Mouse (Mus musculus): ENCODE data around the gene Olfr1148.

GRCm38 (mm10) chr2:87843693-87844092, 13.4 kb downstream of the Olfr1148 start, which contains the start of gene Olfr1150-ps1:
- TF ChIP-seq USF1 (IDR thresholded peaks at IDR 0.05; ENCODE audit: low read depth) (no peak), MAX (IDR thresholded peaks at IDR 0.05; ENCODE audit: low read depth) (no peak), POLR2A (IDR thresholded peaks at IDR 0.05; ENCODE audit: insufficient read length, low read depth) (no peak), SRF (IDR thresholded peaks at IDR 0.05; ENCODE audit: control insufficient read depth, insufficient read length, low read depth) (no peak), MYOD1 (IDR thresholded peaks at IDR 0.05; ENCODE audit: control insufficient read depth in 1 of 3, insufficient read length in 2 of 3, low read depth in 2 of 3) (no peak), TCF12 (IDR thresholded peaks at IDR 0.05; ENCODE audit: insufficient read depth, poor library complexity, severe bottlenecking) (no peak)
